Mouse (Mus musculus): ENCODE data around the gene Nr5a1. TPM values are rescaled to one million over a fixed set of nuclear protein-coding genes. Genes with fewer than 3 reads are reported as not detected.

Nr5a1 gene
- total RNA-seq, 2 experiments from 2014 or later = 0.25 TPM; not detected in 1

DNA sequence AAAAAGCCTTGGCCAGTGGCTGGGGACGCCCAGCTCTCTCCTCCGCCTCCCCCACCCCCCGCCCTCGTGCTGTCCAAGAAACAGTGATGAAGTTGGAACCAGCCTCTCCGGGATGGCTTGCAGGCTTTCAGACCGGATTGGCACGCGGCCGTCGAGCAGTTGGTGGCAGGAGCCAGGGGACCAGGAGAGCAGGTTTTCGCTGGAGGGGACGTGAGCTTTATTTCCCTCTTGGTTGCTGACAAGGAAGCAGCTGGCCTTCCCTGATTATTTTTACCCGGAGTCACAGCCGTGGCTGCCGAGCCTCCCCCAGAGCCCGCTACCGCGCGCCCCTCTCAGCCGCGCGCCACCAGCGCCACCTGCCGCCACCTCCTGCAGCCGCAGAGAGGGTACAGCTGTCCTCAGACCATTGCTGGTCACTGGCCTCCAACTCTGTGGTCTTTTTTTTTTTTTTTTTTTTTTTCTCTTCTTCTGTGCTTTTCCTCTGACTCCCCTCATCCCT is 56.0 kb downstream of the Nr5a1 start:
- peak; percentile 68 to 76 for DNase-seq (ENCODE audit: low spot score in 2 of 2)

GRCm38 (mm10) chr2:38653694-38654093 is 60.6 kb downstream of the Nr5a1 start:
- intact Hi-C loops (cut with DNase I) = no loop called here
- DNase-seq (ENCODE audit: low spot score in 2 of 2) = no peak

More for the DNA sequence above, 56.0 kb downstream of the Nr5a1 start:
- intact Hi-C loops (cut with DNase I) = no loop called here

DNA sequence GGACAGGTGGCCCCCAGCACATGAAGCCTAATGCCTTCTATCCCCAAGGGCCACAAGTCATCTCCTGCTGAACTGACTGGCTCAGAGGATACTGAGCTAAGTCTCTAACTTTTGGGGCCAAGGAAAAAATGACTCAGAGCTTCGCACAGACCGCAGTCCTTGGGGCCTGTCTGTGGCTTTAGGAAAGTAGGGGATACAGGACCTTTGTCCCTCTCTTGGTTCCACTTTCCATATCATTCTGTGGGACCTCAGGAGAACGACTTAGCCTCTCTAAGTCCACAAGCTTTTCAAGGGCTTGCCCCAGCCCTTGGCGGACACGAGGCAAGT is 61.1 kb downstream of the Nr5a1 start:
- intact Hi-C loops (cut with DNase I) = no loop called here
- DNase-seq (ENCODE audit: low spot score in 2 of 2) = no peak

- no peak for DNase-seq (ENCODE audit: low spot score in 2 of 2)
- intact Hi-C loops (cut with DNase I) = no loop called here
These were observed 61.6 kb downstream of the Nr5a1 start for GRCm38 (mm10) chr2:38652565-38653292.

GRCm38 (mm10) chr2:38652098-38652497 is 62.2 kb downstream of the Nr5a1 start:
- intact Hi-C loops (cut with DNase I) = no loop called here
- DNase-seq (ENCODE audit: low spot score in 2 of 2) = no peak

GRCm38 (mm10) chr2:38650340-38650739 is 64.0 kb downstream of the Nr5a1 start:
- intact Hi-C loops (cut with DNase I) = no loop called here
- DNase-seq (ENCODE audit: low spot score in 2 of 2) = no peak

GRCm38 (mm10) chr2:38647661-38648060 is 66.7 kb downstream of the Nr5a1 start:
- intact Hi-C loops (cut with DNase I) = loop anchor here (10.0 kb wide), 1 partner anchor 357 kb away; the partner anchor contains the start of genes Arpc5l and Rpl35

GRCm38 (mm10) chr2:38647201-38647606 is 67.1 kb downstream of the Nr5a1 start:
- peak in 1 of 2 experiments; percentile 42 for DNase-seq (ENCODE audit: low spot score in 2 of 2)
- intact Hi-C loops (cut with DNase I) = loop anchor here (10.0 kb wide), 1 partner anchor 358 kb away; the partner anchor contains the start of genes Arpc5l and Rpl35

More at GRCm38 (mm10) chr2:38647661-38648060, 66.7 kb downstream of the Nr5a1 start:
- no peak for DNase-seq (ENCODE audit: low spot score in 2 of 2)

DNA sequence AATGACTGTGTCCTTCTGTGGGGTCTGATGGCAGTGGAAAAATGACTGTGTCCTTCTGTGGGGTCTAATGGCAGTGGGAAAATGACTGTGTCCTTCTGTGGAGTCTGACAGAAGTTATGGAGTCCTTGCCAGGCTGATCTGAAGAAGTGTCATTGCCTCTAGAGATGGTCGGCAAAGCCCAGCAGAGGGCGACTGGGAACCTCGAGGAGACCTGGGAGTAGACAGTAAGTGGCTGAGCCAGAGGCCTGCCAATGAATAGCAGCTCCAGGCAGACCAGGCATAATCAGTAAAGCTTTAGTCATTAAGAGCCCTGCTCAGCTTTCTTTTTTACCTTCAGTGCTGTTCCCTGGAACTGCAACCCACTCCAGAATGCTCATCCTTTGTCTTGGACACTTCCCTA is 68.4 kb downstream of the Nr5a1 start:
- peak; percentile 51 to 65 for DNase-seq (ENCODE audit: low spot score in 2 of 2)
- intact Hi-C loops (cut with DNase I) = loop anchor here (10.0 kb wide), 1 partner anchor 359 kb away; the partner anchor contains the start of genes Arpc5l and Rpl35

DNA sequence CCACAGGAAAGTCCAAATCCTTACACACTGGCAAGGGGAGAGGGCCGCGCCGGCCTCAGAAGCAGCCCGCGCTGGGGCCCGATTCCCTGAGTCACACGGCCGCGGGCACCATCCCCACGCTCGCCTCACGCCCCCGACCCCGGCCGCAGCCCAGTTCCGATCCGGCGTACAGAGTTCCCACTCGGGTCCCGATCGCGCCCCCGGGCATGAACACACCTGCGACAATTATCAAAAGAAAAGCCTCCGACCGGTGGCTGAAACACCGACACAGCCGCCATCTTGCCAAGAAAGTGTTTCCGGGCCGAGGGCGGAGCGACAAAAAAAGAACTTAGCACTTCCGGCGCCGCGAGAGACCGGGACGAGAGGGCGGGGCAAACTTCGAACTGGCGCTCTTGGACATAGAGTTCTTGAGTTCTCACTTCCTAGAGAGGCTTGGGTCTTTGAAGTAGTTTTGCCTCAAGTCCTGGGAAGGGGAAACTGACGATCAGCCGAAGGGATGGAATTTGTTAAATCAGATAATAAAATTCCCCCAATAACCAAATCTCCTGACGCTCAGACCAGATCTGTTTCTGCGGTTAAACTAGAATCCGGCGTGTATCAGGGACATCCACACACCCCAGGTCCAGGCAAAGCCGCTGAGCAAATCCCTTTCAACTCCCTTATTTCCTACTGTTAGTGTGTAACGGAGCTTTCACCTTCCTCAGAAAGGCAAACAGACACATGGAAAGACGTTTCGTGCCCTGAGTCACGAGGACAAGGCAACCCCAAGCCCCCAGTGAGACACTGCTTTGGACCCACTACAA is 70.5 kb downstream of the Nr5a1 start, which contains the start of gene Psmb7:
Gene Psmb7, minus strand, starts transcription at position 463 of the 803 bp plus-strand sequence.
- intact Hi-C loops (cut with DNase I) = loop anchor here (5.0 to 10.0 kb wide), 2 partner anchors 93 to 361 kb away; partner anchors contain the start of genes Arpc5l and Rpl35
- peak; percentile 83 to 89 for DNase-seq (ENCODE audit: low spot score in 2 of 2)

Other genes with a start within 250 kb of the Nr5a1 start
- 10 to 100 TPM; 27.0 to 27.9 TPM for gene Nek6, start 202.9 kb downstream of the Nr5a1 start, total RNA-seq (2021)
- gene Psmb7, start 70.5 kb downstream of the Nr5a1 start, total RNA-seq (2021) = 100 to 1,000 TPM; 180 to 206 TPM
- gene Nr6a1, start 213.1 kb upstream of the Nr5a1 start, total RNA-seq (2021) = 1 to 10 TPM; 8.8 to 9.5 TPM
- 1 to 10 TPM; 2.0 to 2.1 TPM for gene Olfml2a, start 217.4 kb upstream of the Nr5a1 start, total RNA-seq (2021)